Mouse (Mus musculus) CH12.LX (cell line): ENCODE data around the gene Gdpd1. TPM values are rescaled to one million over a fixed set of nuclear protein-coding genes. Genes with fewer than 3 reads are reported as not detected.

Source experiments
- DNase-seq: peaks from one replicate; pipeline ENCODE4 v3.0.0-alpha.2; 2013; ENCODE audit errors: extremely low read depth
- H3K27ac ChIP-seq: 2 replicates; pipeline ENCODE4 v1.5.1; 2012; ENCODE audit warnings: low read depth, mild to moderate bottlenecking, control low read depth, moderate library complexity; ENCODE audit not compliant: insufficient read depth
- H3K27me3 ChIP-seq: replicated peaks from 2 replicates; pipeline ENCODE3; 2012; ENCODE audit warnings: inconsistent platforms
- H3K36me3 ChIP-seq, 2 experiments: replicated peaks in 1 of 2; 2 replicates each; pipeline versions ENCODE3 to v1.6.1; 2012; ENCODE audit warnings: inconsistent platforms in 1 of 2, low read length in 1 of 2, mild to moderate bottlenecking in 1 of 2, mixed read lengths in 1 of 2, moderate library complexity in 1 of 2; ENCODE audit not compliant: control insufficient read depth in 1 of 2, insufficient read depth in 1 of 2
- H3K4me1 ChIP-seq, 2 experiments: 2 replicates each; pipeline ENCODE4 v1.6.1; 2012; ENCODE audit warnings: inconsistent platforms in 1 of 2, moderate library complexity in 1 of 2; ENCODE audit not compliant: insufficient read depth in 2 of 2, control insufficient read depth in 1 of 2
- H3K4me2 ChIP-seq: 2 replicates; pipeline ENCODE4 v1.6.1; 2012; ENCODE audit warnings: low read depth, mild to moderate bottlenecking, control low read depth; ENCODE audit not compliant: poor library complexity, insufficient read depth, severe bottlenecking
- H3K4me3 ChIP-seq, 3 experiments: fragments of 150-350 bp in 1 of 3; sonication (generic) in 1 of 3; replicated peaks in 1 of 3; 2 replicates each; pipeline versions ENCODE3 to v1.5.1; 2011 to 2012; ENCODE audit warnings: low read depth in 2 of 3, low read length in 2 of 3, mild to moderate bottlenecking in 2 of 3, moderate library complexity in 2 of 3, control low read depth in 1 of 3, improper control_type of control experiment in 1 of 3, inconsistent platforms in 1 of 3, mixed read lengths in 1 of 3; ENCODE audit not compliant: poor library complexity in 1 of 3
- H3K79me2 ChIP-seq: replicated peaks from 2 replicates; pipeline ENCODE4 v1.6.1; 2012; ENCODE audit warnings: mild to moderate bottlenecking, moderate library complexity; ENCODE audit not compliant: control insufficient read depth, poor library complexity, insufficient read depth, severe bottlenecking; ENCODE audit errors: extremely low read depth
- H3K9ac ChIP-seq: 2 replicates; pipeline ENCODE4 v1.6.1; 2012; ENCODE audit warnings: low read depth, mild to moderate bottlenecking, control low read depth, moderate library complexity; ENCODE audit not compliant: insufficient read depth
- H3K9me3 ChIP-seq: replicated peaks from 2 replicates; pipeline ENCODE3; 2012; ENCODE audit warnings: low read length, inconsistent platforms, mixed read lengths
- BHLHE40 ChIP-seq: IDR thresholded peaks from 2 replicates; pipeline ENCODE4 v1.6.1; 2011; ENCODE audit warnings: mild to moderate bottlenecking, low read depth, low read length, improper control_type of control experiment
- CHD2 ChIP-seq: IDR thresholded peaks from 2 replicates; pipeline ENCODE4 v1.6.1; 2011; ENCODE audit warnings: low read length, improper control_type of control experiment
- CTCF ChIP-seq, 2 experiments: IDR thresholded peaks in 1 of 2; conservative IDR thresholded peaks in 1 of 2; 2 replicates each; pipeline ENCODE4 v1.5.1; 2011 to 2012; ENCODE audit warnings: low read depth in 2 of 2, low read length in 2 of 2, improper control_type of control experiment in 1 of 2, inconsistent platforms in 1 of 2, mild to moderate bottlenecking in 1 of 2, moderate library complexity in 1 of 2
- E2F4 ChIP-seq: IDR thresholded peaks from 2 replicates; pipeline ENCODE4 v1.6.1; 2011; ENCODE audit warnings: low read depth, low read length, improper control_type of control experiment; ENCODE audit not compliant: insufficient replicate concordance
- GABPA ChIP-seq: IDR thresholded peaks from 2 replicates; pipeline ENCODE4 v1.6.1; 2012; ENCODE audit warnings: low read depth, low read length, improper control_type of control experiment, inconsistent platforms; ENCODE audit not compliant: insufficient replicate concordance
- IRF4 ChIP-seq: IDR thresholded peaks from 2 replicates; pipeline ENCODE4 v1.6.1; 2014; ENCODE audit warnings: low read depth, mild to moderate bottlenecking, inconsistent platforms, low read length, improper control_type of control experiment
- JUN ChIP-seq: IDR thresholded peaks from 2 replicates; pipeline ENCODE4 v1.6.1; 2011; ENCODE audit warnings: low read depth, mild to moderate bottlenecking, low read length, improper control_type of control experiment, moderate library complexity; ENCODE audit not compliant: insufficient read depth
- MAFK ChIP-seq: IDR thresholded peaks from 2 replicates; pipeline ENCODE4 v1.6.1; 2011; ENCODE audit warnings: low read length, improper control_type of control experiment; ENCODE audit not compliant: insufficient replicate concordance
- MAX ChIP-seq: IDR thresholded peaks from 2 replicates; pipeline ENCODE4 v1.6.1; 2011; ENCODE audit warnings: low read length, improper control_type of control experiment
- MAZ ChIP-seq: IDR thresholded peaks from 2 replicates; pipeline ENCODE4 v1.6.1; 2012; ENCODE audit warnings: low read depth, mild to moderate bottlenecking, inconsistent platforms, low read length, improper control_type of control experiment, moderate library complexity
- MXI1 ChIP-seq: IDR thresholded peaks from 2 replicates; pipeline ENCODE4 v1.6.1; 2011; ENCODE audit warnings: mild to moderate bottlenecking, low read depth, low read length, improper control_type of control experiment
- NELFE ChIP-seq: IDR thresholded peaks from 2 replicates; pipeline ENCODE4 v1.6.1; 2011; ENCODE audit warnings: low read depth, low read length, improper control_type of control experiment
- POLR2AphosphoS2 ChIP-seq: IDR thresholded peaks from 2 replicates; pipeline ENCODE4 v1.6.1; 2011; ENCODE audit warnings: low read depth, low read length, improper control_type of control experiment
- RAD21 ChIP-seq: IDR thresholded peaks from 2 replicates; pipeline ENCODE4 v1.6.1; 2011; ENCODE audit warnings: low read depth, mild to moderate bottlenecking, low read length, improper control_type of control experiment, moderate library complexity
- RCOR1 ChIP-seq: conservative IDR thresholded peaks from 2 replicates; pipeline ENCODE4 v1.6.1; 2012; ENCODE audit warnings: low read depth, mild to moderate bottlenecking, inconsistent platforms, low read length, improper control_type of control experiment
- SIN3A ChIP-seq: IDR thresholded peaks from 2 replicates; pipeline ENCODE4 v1.6.1; 2012; ENCODE audit warnings: low read length, improper control_type of control experiment, inconsistent platforms
- SMC3 ChIP-seq: IDR thresholded peaks from 2 replicates; pipeline ENCODE4 v1.6.1; 2011; ENCODE audit warnings: low read depth, low read length, improper control_type of control experiment
- TBP ChIP-seq: conservative IDR thresholded peaks from 2 replicates; pipeline ENCODE4 v1.6.1; 2011; ENCODE audit warnings: low read depth, low read length, improper control_type of control experiment
- UBTF ChIP-seq: IDR thresholded peaks from 2 replicates; pipeline ENCODE4 v1.6.1; 2012; ENCODE audit warnings: low read depth, mild to moderate bottlenecking, inconsistent platforms, low read length, improper control_type of control experiment, moderate library complexity
- ZC3H11A ChIP-seq: IDR thresholded peaks from 2 replicates; pipeline ENCODE4 v1.6.1; 2012; ENCODE audit warnings: low read depth, mild to moderate bottlenecking, inconsistent platforms, low read length, improper control_type of control experiment
- ZKSCAN1 ChIP-seq: IDR thresholded peaks from 2 replicates; pipeline ENCODE4 v1.6.1; 2012; ENCODE audit warnings: low read depth, inconsistent platforms, low read length, improper control_type of control experiment, borderline replicate concordance
- ZMIZ1 ChIP-seq: IDR thresholded peaks from 2 replicates; pipeline ENCODE4 v1.6.1; 2012; ENCODE audit warnings: low read depth, mild to moderate bottlenecking, inconsistent platforms, low read length, improper control_type of control experiment
- ZNF384 ChIP-seq: IDR thresholded peaks from 2 replicates; pipeline ENCODE4 v1.6.1; 2012; ENCODE audit warnings: low read depth, low read length, improper control_type of control experiment, inconsistent platforms
- dilution Hi-C: fragments of 300-500 bp; cut with MboI; formaldehyde crosslinking; loops from 2 replicates; pipeline ENCODE4 v1.14.3; 2020; ENCODE audit warnings: low sequenced_read_pairs; ENCODE audit not compliant: extremely low pct_unique_long_range_greater_than_20kb, extremely low pct_ligation_motif_present
- in situ Hi-C: fragments of 300-500 bp; cut with MboI; formaldehyde crosslinking; loops from 3 replicates; pipeline ENCODE4 v1.14.3; 2019; ENCODE audit warnings: low sequenced_read_pairs, low pct_ligation_motif_present, low pct_unique_long_range_greater_than_20kb, mixed read lengths
- polyA plus RNA-seq: library from polyadenylated mRNA; unstranded; fragments of >175 nt; gene quantifications from 2 replicates; pipeline ENCODE4 v1.2.1, GENCODE M21; 2012; ENCODE audit warnings: low read depth; ENCODE audit not compliant: insufficient read length
- total RNA-seq, 2 experiments: library from RNA; depleted of rRNA; stranded (reverse); fragments of 300-350 nt in 1 of 2; fragments of >200 nt in 1 of 2; gene quantifications; 2 replicates each; pipeline ENCODE4 v1.2.3; 2012 to 2014

Gene Gdpd1
- total and polyA plus RNA-seq, 3 experiments, result 2.3 to 3.9 (median 2.7) TPM

- Histone ChIP-seq H3K79me2 (no peaks in the 10 kb centered on the region), H3K9ac (no peak overlapping the region), H3K4me2 (no peak overlapping the region), H3K4me1 (no peaks in the 10 kb centered on the region), H3K36me3 (no peaks in the 10 kb centered on the region), H3K9me3 (no peaks in the 10 kb centered on the region), H3K27ac (no peak overlapping the region), H3K27me3 (no peaks in the 10 kb centered on the region), H3K4me3 (no peak overlapping the region)
- dilution Hi-C loops, result no loop called here
- TF ChIP-seq ZNF384 (no peak), NELFE (no peak), CTCF (conservative IDR thresholded peaks at IDR 0.05 in 1 of 2, IDR thresholded peaks at IDR 0.05 in 1 of 2; ENCODE audit: low read depth in 2 of 2, low read length in 2 of 2) (no peak), JUN (no peak)
- no peak for DNase-seq
- in situ Hi-C loops, result no loop called here
Observed at GRCm38 (mm10) chr11:87062087-87062486, 11.8 kb downstream of the Gdpd1 start.

- H3K4me3 ChIP-seq, result no peak overlapping the region
- no peak overlapping the region for H3K27ac ChIP-seq
- DNase-seq, result no peak
- dilution Hi-C loops (no loop called here), in situ Hi-C loops (no loop called here)
- H3K27me3 ChIP-seq, result no peaks in the 10 kb centered on the region
- no peak overlapping the region for H3K4me2 ChIP-seq
- TF ChIP-seq E2F4 (no peak), CTCF (conservative IDR thresholded peaks at IDR 0.05 in 1 of 2, IDR thresholded peaks at IDR 0.05 in 1 of 2; ENCODE audit: low read depth in 2 of 2, low read length in 2 of 2) (no peak), ZKSCAN1 (peak; percentile 49; the same call in 1 of the 2 replicates), SIN3A (no peak)
- H3K79me2 ChIP-seq, result no peaks in the 10 kb centered on the region
- H3K9me3 ChIP-seq, result no peaks in the 10 kb centered on the region
- H3K9ac ChIP-seq, result no peak overlapping the region
- H3K36me3 ChIP-seq, result no peaks in the 10 kb centered on the region
- no peaks in the 10 kb centered on the region for H3K4me1 ChIP-seq
Observed at GRCm38 (mm10) chr11:87060410-87060809, 13.5 kb downstream of the Gdpd1 start.

- Histone ChIP-seq H3K27ac (no peak overlapping the region), H3K4me1 (no peaks in the 10 kb centered on the region), H3K4me3 (no peak overlapping the region), H3K9me3 (no peaks in the 10 kb centered on the region), H3K9ac (no peak overlapping the region), H3K79me2 (no peaks in the 10 kb centered on the region), H3K4me2 (no peak overlapping the region), H3K27me3 (no peaks in the 10 kb centered on the region), H3K36me3 (no peaks in the 10 kb centered on the region)
- in situ Hi-C loops, result no loop called here
- dilution Hi-C loops, result no loop called here
- no peak for DNase-seq
- no peak for TF ChIP-seq RAD21
- TF ChIP-seq E2F4, result no peak
- no peak for TF ChIP-seq NELFE
- no peak for TF ChIP-seq CHD2
- no peak for TF ChIP-seq ZNF384
- no peak for TF ChIP-seq MAZ
- TF ChIP-seq JUN, result no peak
- TF ChIP-seq ZMIZ1, result no peak
- no peak for TF ChIP-seq RCOR1
- TF ChIP-seq BHLHE40, result no peak
- no peak for TF ChIP-seq IRF4
- no peak for TF ChIP-seq POLR2AphosphoS2
- no peak for TF ChIP-seq GABPA
- no peak for TF ChIP-seq MAFK
- TF ChIP-seq UBTF, result no peak
- TF ChIP-seq MXI1, result no peak
- TF ChIP-seq SMC3, result no peak
- TF ChIP-seq MAX, result no peak
- no peak for TF ChIP-seq ZC3H11A
- no peak for TF ChIP-seq TBP
Observed at GRCm38 (mm10) chr11:87056286-87056685, 17.6 kb downstream of the Gdpd1 start.
